Comparison of ENCODE assay signal across 21 mouse cellular contexts in genomic region chr8:56700580-56701145, GRCm38 (mm10).
"Had no signal": no experiment of that assay in that cellular context is flagged by ENCODE, and none has a peak within 500 bp of the region (broad histone marks: within the 10 kb centered on the region; RNA-seq: fewer than 3 reads in every experiment).

No protein-coding gene starts in this region.

- H3K27ac ChIP-seq: limb, embryonic 12.5 days; limb, embryonic 15.5 days; liver, embryonic 14.5 days; midbrain, embryonic 10.5 days; neural tube, embryonic 12.5 days; neural tube, embryonic 15.5 days had no signal

- H3K4me3 ChIP-seq: limb, embryonic 12.5 days; limb, embryonic 15.5 days; megakaryocyte, embryonic 14.5 days; midbrain, embryonic 10.5 days; neural tube, embryonic 12.5 days; neural tube, embryonic 15.5 days had no signal

- H3K9ac ChIP-seq: limb, embryonic 12.5 days; limb, embryonic 15.5 days; liver, embryonic 14.5 days; liver, postnatal 0 days; neural tube, embryonic 12.5 days; neural tube, embryonic 15.5 days had no signal

- H3K36me3 ChIP-seq: limb, embryonic 12.5 days; limb, embryonic 15.5 days; midbrain, embryonic 10.5 days; neural tube, embryonic 12.5 days; neural tube, embryonic 15.5 days had no signal

- H3K27me3 ChIP-seq: limb, embryonic 12.5 days; limb, embryonic 15.5 days; megakaryocyte, embryonic 14.5 days; neural tube, embryonic 12.5 days; neural tube, embryonic 15.5 days had no signal

- ATAC-seq: liver, postnatal 0 days had no signal

- H3K4me2 ChIP-seq: limb, embryonic 12.5 days; limb, embryonic 15.5 days; liver, embryonic 11.5 days; neural tube, embryonic 12.5 days; neural tube, embryonic 15.5 days had no signal

- H3K4me1 ChIP-seq: limb, embryonic 12.5 days; limb, embryonic 15.5 days; megakaryocyte, embryonic 14.5 days; midbrain, embryonic 10.5 days; neural tube, embryonic 12.5 days; neural tube, embryonic 15.5 days had no signal

- H3K9me3 ChIP-seq: limb, embryonic 12.5 days; limb, embryonic 15.5 days; midbrain, embryonic 10.5 days; neural tube, embryonic 12.5 days; neural tube, embryonic 15.5 days had no signal

- DNase-seq: kidney, adult 11 months; kidney, adult 8-10 months; kidney, postnatal 14 days; kidney, postnatal 4 days; left cerebral cortex, postnatal 4 days; liver, postnatal 0 days; lung, postnatal 10 days; lung, postnatal 36 days; midbrain, embryonic 14.5 days; right cerebral cortex, adult 18-20 months; right cerebral cortex, postnatal 14 days; right cerebral cortex, postnatal 4 days; thymus, postnatal 25 days had no signal
